Mouse (Mus musculus) left cerebral cortex, postnatal 25 days (tissue): ENCODE results near the gene Gm21725. TPM values are rescaled to one million over a fixed set of nuclear protein-coding genes. Genes with fewer than 3 reads are reported as not detected.
"Not testable (repeated sequence)": the region's sequence is repeated elsewhere in the genome, so short reads cannot be mapped to it uniquely, and the experiment has no call there.

Experiments used
- DNase-seq, 2 experiments: peaks; one replicate each; pipeline ENCODE4 v3.0.0; 2022; ENCODE audit warnings: low spot score in 2 of 2, mixed read lengths in 1 of 2
- intact Hi-C: fragments of 180-260 bp; cut with DNase I; formaldehyde crosslinking; loops from one replicate; pipeline ENCODE4 v1.15.1; 2025
- total RNA-seq, 2 experiments: library from RNA; stranded (reverse); gene quantifications; 2 replicates each; pipeline ENCODE4 v1.2.3; 2021

Gm21725 gene
- not detected for total RNA-seq

DNA sequence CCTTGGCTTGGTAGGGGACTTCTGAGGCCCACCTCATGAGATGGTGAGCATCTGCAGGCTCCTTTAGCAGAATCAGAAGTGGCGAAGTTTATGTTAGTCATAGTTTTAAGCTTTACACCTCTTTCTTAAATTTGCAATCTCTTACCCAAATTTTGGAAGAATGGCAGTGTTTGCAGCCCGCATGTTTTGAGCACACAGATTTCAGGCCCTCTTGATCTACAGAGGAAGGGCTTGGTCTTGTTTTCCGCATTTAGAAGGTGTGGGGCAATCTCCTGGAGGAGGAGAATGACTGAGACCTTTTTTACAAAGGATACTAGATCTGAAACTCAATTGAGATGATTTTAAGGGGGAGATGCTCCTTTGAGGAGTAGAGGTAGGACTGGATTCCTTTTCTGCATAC lies at the start of gene Gm21725:
Gene Gm21725 (minus strand): TSS at position 101 of the 400 bp plus-strand sequence.
- intact Hi-C loops, DNase-seq: not testable (repeated sequence)

Other genes starting within 250 kb of the Gm21725 start
- not detected for gene Gm21891, start 215.6 kb downstream of the Gm21725 start, total RNA-seq
- gene Gm21425, start 187.1 kb downstream of the Gm21725 start, total RNA-seq = not detected
- gene Gm21828, start 125.1 kb downstream of the Gm21725 start, total RNA-seq = not detected
- gene Gm21440, start 96.7 kb downstream of the Gm21725 start, total RNA-seq = not detected
- not detected for gene Gm21454, start 96.6 kb downstream of the Gm21725 start, total RNA-seq
- not detected for gene Gm21866, start 116.5 kb upstream of the Gm21725 start, total RNA-seq
- gene Gm20773, start 145.0 kb upstream of the Gm21725 start, total RNA-seq = not detected